Mouse (Mus musculus) myocyte (in vitro differentiated cells): ENCODE results near the gene Armh3. TPM values are rescaled to one million over a fixed set of nuclear protein-coding genes. Genes with fewer than 3 reads are reported as not detected.

Source experiments
- H3K27me3 ChIP-seq: one replicate; pipeline ENCODE4 v1.6.1; 2011; ENCODE audit not compliant: control insufficient read depth, insufficient read depth, insufficient read length
- H3K36me3 ChIP-seq: one replicate; pipeline ENCODE4 v1.6.1; 2011; ENCODE audit not compliant: control insufficient read depth, insufficient read depth
- H3K4me2 ChIP-seq: one replicate; pipeline ENCODE4 v1.6.1; 2011; ENCODE audit warnings: low read depth, control low read depth
- H3K4me3 ChIP-seq: one replicate; pipeline ENCODE4 v1.5.1; 2011; ENCODE audit warnings: mild to moderate bottlenecking, control low read depth, moderate library complexity
- H3K79me2 ChIP-seq: one replicate; pipeline ENCODE4 v1.6.1; 2011; ENCODE audit not compliant: control insufficient read depth, insufficient read depth
- H3ac ChIP-seq: one replicate; pipeline ENCODE4 v1.6.1; 2011; ENCODE audit not compliant: control insufficient read depth, insufficient read length
- CEBPB ChIP-seq: IDR thresholded peaks from 2 replicates; pipeline ENCODE4 v1.6.1; 2011; ENCODE audit warnings: mild to moderate bottlenecking, moderate library complexity; ENCODE audit not compliant: poor library complexity, insufficient read depth, severe bottlenecking
- E2F4 ChIP-seq: IDR thresholded peaks from one replicate; pipeline ENCODE4 v1.6.1; 2011; ENCODE audit warnings: mild to moderate bottlenecking, control low read depth, moderate library complexity; ENCODE audit not compliant: insufficient read depth
- MAX ChIP-seq: IDR thresholded peaks from one replicate; pipeline ENCODE4 v1.6.1; 2011; ENCODE audit warnings: low read depth, mild to moderate bottlenecking, control low read depth
- MYOD1 ChIP-seq, 3 experiments: IDR thresholded peaks; one replicate each; pipeline ENCODE4 v1.6.1; 2011; ENCODE audit warnings: control low read depth in 2 of 3, low read depth in 2 of 3, mild to moderate bottlenecking in 2 of 3, moderate library complexity in 1 of 3; ENCODE audit not compliant: insufficient read length in 2 of 3, control insufficient read depth in 1 of 3
- MYOG ChIP-seq, 3 experiments: IDR thresholded peaks; one replicate each; pipeline ENCODE4 v1.6.1; 2011; ENCODE audit warnings: control low read depth in 2 of 3, low read depth in 2 of 3, mild to moderate bottlenecking in 2 of 3; ENCODE audit not compliant: insufficient read length in 2 of 3, control insufficient read depth in 1 of 3, insufficient read depth in 1 of 3
- POLR2A ChIP-seq: IDR thresholded peaks from one replicate; pipeline ENCODE4 v1.6.1; 2011; ENCODE audit warnings: low read depth, mild to moderate bottlenecking, control low read depth, moderate library complexity; ENCODE audit not compliant: insufficient read length
- POLR2AphosphoS2 ChIP-seq: IDR thresholded peaks from one replicate; pipeline ENCODE4 v1.6.1; 2011; ENCODE audit warnings: low read depth, control low read depth; ENCODE audit not compliant: insufficient read length
- REST ChIP-seq: IDR thresholded peaks from one replicate; pipeline ENCODE4 v1.6.1; 2011; ENCODE audit warnings: mild to moderate bottlenecking, control low read depth, moderate library complexity; ENCODE audit not compliant: insufficient read depth, insufficient read length
- SRF ChIP-seq: IDR thresholded peaks from one replicate; pipeline ENCODE4 v1.6.1; 2011; ENCODE audit warnings: low read depth; ENCODE audit not compliant: control insufficient read depth, insufficient read length
- TCF12 ChIP-seq: IDR thresholded peaks from one replicate; pipeline ENCODE4 v1.6.1; 2011; ENCODE audit warnings: mild to moderate bottlenecking, control low read depth; ENCODE audit not compliant: poor library complexity, insufficient read depth, severe bottlenecking
- TCF3 ChIP-seq: IDR thresholded peaks from one replicate; pipeline ENCODE4 v1.6.1; 2011; ENCODE audit warnings: low read depth, control low read depth; ENCODE audit not compliant: insufficient read length
- USF1 ChIP-seq: IDR thresholded peaks from one replicate; pipeline ENCODE4 v1.6.1; 2011; ENCODE audit warnings: low read depth, mild to moderate bottlenecking, control low read depth, moderate library complexity
- polyA plus RNA-seq: library from polyadenylated mRNA; unstranded; fragments of >200 nt; fragmentation: generic; extraction: Trizol; gene quantifications from one replicate; pipeline ENCODE4 v1.2.1, GENCODE M21; 2012; ENCODE audit warnings: missing spikeins

Armh3 gene
- polyA plus RNA-seq, 1 experiment = 9.7 TPM

- Histone ChIP-seq H3K27me3 (peaks cover 19% of the 10 kb centered on the region), H3ac (no peak overlapping the region), H3K4me3 (no peak overlapping the region), H3K79me2 (no peaks in the 10 kb centered on the region), H3K4me2 (no peak overlapping the region), H3K36me3 (no peaks in the 10 kb centered on the region)
- TF ChIP-seq SRF = no peak
- no peak for TF ChIP-seq USF1
- TF ChIP-seq CEBPB = no peak
- TF ChIP-seq TCF12 = no peak
- TF ChIP-seq TCF3 = no peak
- no peak for TF ChIP-seq E2F4
- no peak for TF ChIP-seq MYOG (IDR thresholded peaks at IDR 0.05; ENCODE audit: control insufficient read depth in 1 of 3, insufficient read depth in 1 of 3, insufficient read length in 2 of 3, low read depth in 2 of 3)
- TF ChIP-seq REST = no peak
- TF ChIP-seq POLR2AphosphoS2 = no peak
- TF ChIP-seq MAX = no peak
Measured at GRCm38 (mm10) chr19:45804593-45805368, 193.5 kb downstream of the Armh3 start.

DNA sequence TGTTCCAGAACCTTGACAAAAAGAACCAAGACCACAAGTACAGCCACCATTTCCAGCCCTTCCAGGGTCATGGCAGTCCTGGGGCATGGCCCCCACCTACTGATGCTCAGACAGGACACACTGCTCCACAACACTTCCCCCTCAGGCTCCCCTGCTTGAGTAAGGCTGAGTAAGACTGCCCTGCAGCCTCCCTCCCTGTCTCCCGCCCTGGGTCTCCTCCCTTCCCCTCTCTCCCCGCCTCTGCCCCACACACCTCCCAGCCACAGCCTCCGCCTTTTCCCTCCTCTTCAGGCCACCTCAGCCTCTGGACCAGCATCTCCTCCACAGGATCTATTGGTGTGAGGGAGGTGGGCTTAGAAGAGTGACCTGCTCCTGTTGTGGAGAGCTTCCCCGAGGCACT is 194.9 kb downstream of the Armh3 start:
- no peaks in the 10 kb centered on the region for H3K36me3 ChIP-seq
- no peak overlapping the region for H3K4me2 ChIP-seq
- no peaks in the 10 kb centered on the region for H3K79me2 ChIP-seq
- peaks cover 19% of the 10 kb centered on the region for H3K27me3 ChIP-seq
- no peak overlapping the region for H3ac ChIP-seq
- H3K4me3 ChIP-seq = no peak overlapping the region
- TF ChIP-seq POLR2A (no peak), TCF12 (no peak), MAX (no peak)

DNA sequence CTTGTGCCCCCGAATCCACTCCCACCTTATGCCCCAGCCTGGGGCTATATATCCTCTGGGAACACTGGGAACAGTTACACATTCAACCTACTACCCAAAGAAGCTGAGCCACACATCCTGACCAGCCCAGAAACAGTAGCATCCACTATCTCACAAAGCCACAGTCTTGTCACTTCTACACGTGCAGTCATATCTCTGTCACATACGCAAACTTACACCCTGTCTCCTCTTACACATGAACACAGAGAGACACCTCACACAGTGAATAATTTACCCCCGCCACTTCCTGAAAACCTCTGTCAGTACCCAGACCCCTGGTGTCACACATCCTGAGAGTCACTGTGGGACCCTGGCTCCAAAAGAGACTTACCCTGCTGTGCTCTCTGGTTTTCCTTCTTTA is 195.6 kb downstream of the Armh3 start:
- Histone ChIP-seq H3K4me3 (no peak overlapping the region), H3K4me2 (no peak overlapping the region), H3K79me2 (no peaks in the 10 kb centered on the region), H3K36me3 (no peaks in the 10 kb centered on the region), H3ac (no peak overlapping the region), H3K27me3 (peaks cover 19% of the 10 kb centered on the region)
- TF ChIP-seq TCF12 (no peak), CEBPB (no peak), REST (no peak), MAX (no peak), MYOD1 (IDR thresholded peaks at IDR 0.05; ENCODE audit: control insufficient read depth in 1 of 3, insufficient read length in 2 of 3, low read depth in 2 of 3) (no peak), TCF3 (no peak), POLR2A (no peak), USF1 (no peak), POLR2AphosphoS2 (no peak), MYOG (IDR thresholded peaks at IDR 0.05; ENCODE audit: control insufficient read depth in 1 of 3, insufficient read depth in 1 of 3, insufficient read length in 2 of 3, low read depth in 2 of 3) (no peak), SRF (no peak), E2F4 (no peak)

GRCm38 (mm10) chr19:45796879-45797278 is 201.4 kb downstream of the Armh3 start:
- Histone ChIP-seq H3K4me3 (no peak overlapping the region), H3K4me2 (no peak overlapping the region), H3K79me2 (no peaks in the 10 kb centered on the region), H3K36me3 (no peaks in the 10 kb centered on the region), H3K27me3 (peaks cover 4% of the 10 kb centered on the region), H3ac (no peak overlapping the region)
- TF ChIP-seq USF1 (no peak), TCF3 (no peak), MYOG (IDR thresholded peaks at IDR 0.05; ENCODE audit: control insufficient read depth in 1 of 3, insufficient read depth in 1 of 3, insufficient read length in 2 of 3, low read depth in 2 of 3) (no peak), TCF12 (no peak), REST (no peak), CEBPB (no peak)

DNA sequence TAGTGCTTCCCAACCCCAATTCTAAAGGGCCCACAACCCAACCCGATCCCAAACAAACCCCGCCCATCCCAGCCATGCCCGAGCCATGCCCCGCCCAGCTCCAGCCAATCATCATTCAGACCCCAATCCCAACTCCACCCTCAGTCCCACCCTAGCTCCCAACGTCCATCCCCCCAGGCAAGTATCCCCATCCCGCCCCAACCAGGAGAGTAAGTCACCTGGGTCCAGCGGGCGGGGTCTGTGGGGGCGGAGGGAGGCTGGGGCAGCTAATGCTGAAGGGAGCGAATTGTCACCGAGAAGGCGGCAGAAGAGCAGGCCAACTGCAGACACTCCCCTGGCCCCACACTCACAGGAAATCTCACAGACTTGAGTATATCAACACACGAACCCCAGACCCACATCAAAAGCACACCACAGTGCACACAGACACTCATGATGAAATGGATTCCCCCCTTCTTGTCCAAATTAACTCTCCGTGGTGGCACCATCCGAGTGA is 202.2 kb downstream of the Armh3 start:
- Histone ChIP-seq H3K36me3 (no peaks in the 10 kb centered on the region), H3K79me2 (no peaks in the 10 kb centered on the region), H3K4me3 (no peak overlapping the region), H3K27me3 (no peaks in the 10 kb centered on the region), H3K4me2 (no peak overlapping the region), H3ac (no peak overlapping the region)
- no peak for TF ChIP-seq TCF3
- TF ChIP-seq MYOD1 (IDR thresholded peaks at IDR 0.05; ENCODE audit: control insufficient read depth in 1 of 3, insufficient read length in 2 of 3, low read depth in 2 of 3) = no peak
- no peak for TF ChIP-seq TCF12
- TF ChIP-seq REST = no peak
- no peak for TF ChIP-seq POLR2AphosphoS2
- TF ChIP-seq MAX = no peak
- TF ChIP-seq E2F4 = no peak
- no peak for TF ChIP-seq SRF
- TF ChIP-seq CEBPB = no peak
- TF ChIP-seq POLR2A = no peak
- no peak for TF ChIP-seq USF1
- no peak for TF ChIP-seq MYOG (IDR thresholded peaks at IDR 0.05; ENCODE audit: control insufficient read depth in 1 of 3, insufficient read depth in 1 of 3, insufficient read length in 2 of 3, low read depth in 2 of 3)
